Mouse (Mus musculus) liver, postnatal 0 days (tissue): ENCODE measurements around the gene Ttc21b. TPM values are rescaled to one million over a fixed set of nuclear protein-coding genes. Genes with fewer than 3 reads are reported as not detected.

ENCODE experiments used
- ATAC-seq: fragments of 200-750 bp; cut with Nextera tagmentation; 2 replicates; pipeline ENCODE4 v1.8.0; 2017; ENCODE audit warnings: mild to moderate bottlenecking, moderate library complexity
- DNase-seq: peaks from one replicate; pipeline ENCODE4 v3.0.0-alpha.2; 2016
- H3K27ac ChIP-seq: fragments of 300-500 bp; sonication (generic); 2 replicates; pipeline ENCODE4 v1.5.1; 2014; ENCODE audit warnings: antibody characterized with exemption, moderate library complexity, mild to moderate bottlenecking, low read depth
- H3K27me3 ChIP-seq: fragments of 300-500 bp; sonication (generic); 2 replicates; pipeline ENCODE4 v1.6.1; 2014; ENCODE audit warnings: low read length, control low read depth, mixed read lengths; ENCODE audit not compliant: insufficient read depth
- H3K36me3 ChIP-seq: fragments of 300-500 bp; sonication (generic); replicated peaks from 2 replicates; pipeline ENCODE4 v1.6.1; 2014; ENCODE audit warnings: mild to moderate bottlenecking, control low read depth, low read length, moderate library complexity, mixed read lengths; ENCODE audit not compliant: insufficient read depth
- H3K4me1 ChIP-seq: fragments of 300-500 bp; sonication (generic); 2 replicates; pipeline ENCODE4 v1.6.1; 2014; ENCODE audit warnings: antibody characterized with exemption, mild to moderate bottlenecking, control low read depth; ENCODE audit not compliant: insufficient read depth
- H3K4me2 ChIP-seq: fragments of 300-500 bp; sonication (generic); 2 replicates; pipeline ENCODE4 v1.6.1; 2014; ENCODE audit warnings: low read depth, mild to moderate bottlenecking, low read length, moderate library complexity, mixed read lengths
- H3K4me3 ChIP-seq: fragments of 300-500 bp; sonication (generic); 2 replicates; pipeline ENCODE4 v1.5.1; 2014; ENCODE audit warnings: low read depth, low read length
- H3K9ac ChIP-seq: fragments of 300-500 bp; sonication (generic); replicated peaks from 2 replicates; pipeline ENCODE4 v1.6.1; 2014; ENCODE audit warnings: mild to moderate bottlenecking, moderate library complexity
- H3K9me3 ChIP-seq: fragments of 300-500 bp; sonication (generic); 2 replicates; pipeline ENCODE4 v1.6.1; 2016; ENCODE audit warnings: mild to moderate bottlenecking, control low read depth, low read length, mixed read lengths
- CTCF ChIP-seq: sonication (generic); IDR thresholded peaks from 2 replicates; pipeline ENCODE4 v1.5.1; 2016; ENCODE audit warnings: antibody characterized with exemption, low read depth
- EP300 ChIP-seq: IDR thresholded peaks from 2 replicates; pipeline ENCODE4 v1.6.1; 2016; ENCODE audit warnings: antibody characterized with exemption, low read depth, mild to moderate bottlenecking
- WGBS: fragments of 180-500 bp; shearing (Covaris S2); extraction: QIAGEN DNeasy Blood & Tissue Kit; methylation state at CpG from one replicate; pipeline ENCODE4 v1.1.7; 2014; ENCODE audit not compliant: insufficient replicate concordance; 5-methylcytosine and 5-hydroxymethylcytosine counted together
- polyA plus RNA-seq: library from polyadenylated mRNA; unstranded; fragments of >200 nt; fragmentation: Nextera tagmentation; extraction: Ambion mirVana; gene quantifications from 2 replicates; pipeline ENCODE4 v1.2.1, GENCODE M21; 2015

Gene Ttc21b
- polyA plus RNA-seq, 1 experiment from 2014 or later, result 0.60 TPM

DNA sequence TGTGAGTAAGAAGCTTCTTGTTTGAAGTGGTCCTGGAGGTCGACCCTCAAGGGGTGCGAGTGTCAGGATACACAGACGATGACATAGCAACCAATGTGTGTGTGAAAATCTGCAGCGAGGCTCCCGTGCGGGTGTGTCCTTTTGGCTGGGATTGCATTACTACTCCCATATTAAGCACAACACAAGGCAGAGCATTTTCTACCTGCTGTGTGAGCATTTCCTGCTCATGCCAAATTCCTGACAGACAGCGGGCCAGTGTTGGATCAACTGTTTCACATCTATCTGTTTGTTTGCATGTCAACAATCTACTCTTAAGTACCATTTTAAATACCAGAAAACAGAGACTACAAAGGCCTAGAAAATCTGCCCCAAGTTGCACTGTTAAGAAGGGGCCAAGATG is 79.4 kb downstream of the Ttc21b start:
- WGBS, result 85% methylated on average over 7 of the region's 7 CpGs
- Histone ChIP-seq H3K4me1 (no peaks in the 10 kb centered on the region), H3K27ac (no peak overlapping the region), H3K4me3 (no peak overlapping the region), H3K9ac (no peak overlapping the region), H3K27me3 (no peaks in the 10 kb centered on the region), H3K36me3 (no peaks in the 10 kb centered on the region), H3K9me3 (no peaks in the 10 kb centered on the region), H3K4me2 (no peak overlapping the region)
- DNase-seq (no peak), ATAC-seq (no peak)
- TF ChIP-seq CTCF (no peak), EP300 (no peak)

DNA sequence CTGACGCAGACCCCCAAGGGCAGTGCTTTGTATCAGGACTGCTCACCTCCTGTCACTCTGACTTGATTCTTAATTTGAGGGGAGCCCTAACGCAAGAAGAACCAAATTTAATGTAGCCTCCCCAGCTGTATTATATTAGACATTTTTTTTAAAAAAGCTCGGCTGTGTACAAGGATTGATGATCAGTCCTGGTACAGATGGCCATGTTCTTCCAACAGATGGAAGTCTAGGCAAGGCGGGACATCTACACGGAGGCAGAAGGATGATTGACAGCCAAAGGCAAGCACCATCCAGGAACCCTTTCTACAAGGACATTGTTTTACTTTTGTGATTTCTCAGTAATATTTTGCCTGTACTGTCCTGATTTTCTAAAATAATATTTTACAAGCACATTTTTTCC is 83.3 kb downstream of the Ttc21b start:
- ATAC-seq, result no peak
- WGBS, result 71% methylated on average over 5 of the region's 5 CpGs
- Histone ChIP-seq H3K9me3 (no peaks in the 10 kb centered on the region), H3K4me2 (no peak overlapping the region), H3K27ac (no peak overlapping the region), H3K27me3 (no peaks in the 10 kb centered on the region), H3K36me3 (no peaks in the 10 kb centered on the region), H3K4me3 (no peak overlapping the region), H3K9ac (no peak overlapping the region), H3K4me1 (no peaks in the 10 kb centered on the region)
- DNase-seq, result no peak
- TF ChIP-seq CTCF (no peak), EP300 (no peak)

DNA sequence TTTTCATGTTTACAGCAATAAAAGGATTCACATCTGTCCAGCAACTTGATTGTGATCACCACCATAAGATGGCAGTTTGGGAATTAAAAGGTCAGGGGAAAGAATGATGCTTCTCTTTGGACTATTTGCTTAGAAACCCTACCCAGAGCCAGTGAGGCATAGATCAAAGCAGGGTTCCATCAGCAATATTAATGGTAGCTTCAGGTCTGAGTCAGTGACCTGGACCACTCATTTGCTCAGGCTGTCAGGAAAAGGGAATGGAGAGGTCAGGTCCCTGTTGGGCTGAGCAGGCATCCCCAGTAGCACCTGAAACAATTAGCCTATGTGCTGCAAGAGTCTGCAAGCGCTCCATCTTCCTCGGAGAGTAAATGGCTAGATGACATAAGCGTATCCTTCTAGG is 84.8 kb downstream of the Ttc21b start:
- TF ChIP-seq EP300, result no peak
- TF ChIP-seq CTCF, result no peak
- Histone ChIP-seq H3K4me3 (no peak overlapping the region), H3K9me3 (no peaks in the 10 kb centered on the region), H3K27me3 (no peaks in the 10 kb centered on the region), H3K4me1 (no peaks in the 10 kb centered on the region), H3K36me3 (no peaks in the 10 kb centered on the region), H3K4me2 (no peak overlapping the region), H3K27ac (no peak overlapping the region), H3K9ac (no peak overlapping the region)
- DNase-seq (no peak), ATAC-seq (no peak)
- 89% methylated on average over 3 of the region's 3 CpGs for WGBS

DNA sequence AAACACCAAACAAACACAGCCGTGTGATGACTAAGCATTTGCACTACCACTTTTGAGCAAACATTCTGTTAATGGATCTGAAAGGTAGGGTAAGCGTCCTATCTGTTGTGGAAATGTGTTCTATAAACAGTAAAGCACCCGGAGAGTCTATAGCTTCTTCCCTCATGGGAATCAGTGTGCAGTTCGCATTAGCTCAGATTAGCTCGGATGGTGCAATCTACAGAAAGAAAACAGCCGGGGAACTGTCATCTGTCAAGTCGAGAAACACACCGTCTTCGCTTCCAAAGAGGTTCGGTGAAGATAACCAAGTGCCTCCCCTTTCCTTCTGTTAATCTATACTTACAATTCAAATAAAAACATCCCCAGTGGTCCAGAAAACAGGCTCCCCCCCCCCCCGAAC is 85.7 kb downstream of the Ttc21b start:
- Histone ChIP-seq H3K36me3 (no peaks in the 10 kb centered on the region), H3K9me3 (no peaks in the 10 kb centered on the region), H3K4me2 (no peak overlapping the region), H3K4me3 (no peak overlapping the region), H3K27ac (no peak overlapping the region), H3K9ac (no peak overlapping the region), H3K27me3 (no peaks in the 10 kb centered on the region), H3K4me1 (no peaks in the 10 kb centered on the region)
- TF ChIP-seq CTCF, result no peak
- TF ChIP-seq EP300, result no peak
- no peak for DNase-seq
- WGBS, result 63% methylated on average over 11 of the region's 11 CpGs
- ATAC-seq, result no peak

DNA sequence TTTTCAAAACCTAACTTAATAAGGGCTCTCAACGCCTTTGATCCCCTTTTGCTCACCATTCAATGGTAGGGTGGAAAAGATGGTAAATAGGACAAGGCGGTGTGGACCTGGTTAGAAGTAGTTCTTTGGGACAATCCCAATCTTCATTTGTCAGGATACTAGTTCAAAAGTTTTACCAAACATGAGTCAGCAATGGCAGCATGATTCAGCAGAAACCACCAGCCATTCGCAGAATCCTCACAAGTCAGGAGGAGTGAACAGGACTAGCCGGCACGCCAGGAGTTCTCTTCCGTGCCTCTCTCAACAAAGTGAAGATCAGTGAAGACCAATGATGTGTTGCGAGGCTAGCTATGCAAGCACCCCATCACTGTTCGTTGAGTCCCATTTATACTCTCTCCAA is 91.4 kb downstream of the Ttc21b start:
- H3K4me2 ChIP-seq, result no peak overlapping the region
- no peak for TF ChIP-seq EP300
- TF ChIP-seq CTCF, result no peak
- H3K36me3 ChIP-seq, result no peaks in the 10 kb centered on the region
- H3K4me3 ChIP-seq, result no peak overlapping the region
- no peak for DNase-seq
- no peaks in the 10 kb centered on the region for H3K9me3 ChIP-seq
- H3K9ac ChIP-seq, result no peak overlapping the region
- WGBS, result 81% methylated on average over 8 of the region's 8 CpGs
- H3K27me3 ChIP-seq, result no peaks in the 10 kb centered on the region
- no peaks in the 10 kb centered on the region for H3K4me1 ChIP-seq
- no peak for ATAC-seq
- no peak overlapping the region for H3K27ac ChIP-seq

DNA sequence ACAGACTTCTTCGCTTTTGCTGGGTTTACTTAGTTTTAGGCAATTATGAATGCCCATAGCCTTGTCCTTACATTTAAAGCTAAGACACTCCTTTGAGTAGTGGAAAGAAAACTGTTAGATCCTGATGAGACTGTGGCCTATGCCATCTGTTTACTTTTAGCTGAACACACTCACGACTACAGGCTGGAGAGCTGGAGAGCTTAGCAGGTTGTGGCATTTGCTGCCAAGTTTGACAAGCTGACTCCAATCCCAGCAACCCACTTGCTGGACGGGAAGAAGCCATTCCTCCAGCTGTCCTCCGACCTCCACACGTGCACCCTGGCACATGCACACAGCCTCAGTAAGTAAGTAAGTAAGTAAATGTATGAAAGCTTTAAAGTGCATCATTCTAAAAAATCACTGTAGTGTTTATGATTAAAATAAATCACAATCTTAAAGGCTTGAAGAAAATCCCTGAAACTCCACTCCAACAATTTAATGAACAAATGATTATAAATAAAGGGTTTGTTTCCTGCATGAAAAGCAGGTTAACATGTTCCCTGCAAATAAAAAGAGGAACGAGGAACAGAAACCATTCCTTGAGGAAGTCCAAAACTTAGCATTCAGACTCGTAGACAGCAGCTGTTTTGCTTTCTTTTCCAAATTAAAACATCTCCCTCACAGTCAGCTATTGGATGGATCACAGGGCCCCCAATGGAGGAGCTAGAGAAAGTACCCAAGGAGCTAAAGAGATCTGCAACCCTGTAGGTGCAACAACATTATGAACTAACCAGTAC is 98.1 kb downstream of the Ttc21b start:
- 51% methylated on average over 7 of the region's 7 CpGs for WGBS

More for the DNA sequence above, 98.1 kb downstream of the Ttc21b start:
- H3K27me3 ChIP-seq, result no peaks in the 10 kb centered on the region
- TF ChIP-seq EP300, result no peak
- TF ChIP-seq CTCF, result no peak
- no peak overlapping the region for H3K9ac ChIP-seq
- ATAC-seq (no peak), DNase-seq (no peak)
- no peak overlapping the region for H3K4me2 ChIP-seq
- H3K4me1 ChIP-seq, result no peaks in the 10 kb centered on the region
- no peaks in the 10 kb centered on the region for H3K36me3 ChIP-seq
- H3K9me3 ChIP-seq, result no peaks in the 10 kb centered on the region
- no peak overlapping the region for H3K27ac ChIP-seq
- no peak overlapping the region for H3K4me3 ChIP-seq
